Mouse (Mus musculus): Measurements from ENCODE around the gene Eif5b.

Eif5b gene

GRCm38 (mm10) chr1:37997867-37998266 is at the start of gene Eif5b, which contains the start of gene Txndc9:
Gene Eif5b (plus strand): TSS chr1:37998010.
Gene Txndc9 (minus strand): TSS chr1:37997893.
- peak; percentile 96 for DNase-seq

GRCm38 (mm10) chr1:37948906-37949305 is 48.9 kb upstream of the Eif5b start:
- DNase-seq = no peak

GRCm38 (mm10) chr1:37954786-37955185 is 43.0 kb upstream of the Eif5b start:
- DNase-seq = no peak

DNA sequence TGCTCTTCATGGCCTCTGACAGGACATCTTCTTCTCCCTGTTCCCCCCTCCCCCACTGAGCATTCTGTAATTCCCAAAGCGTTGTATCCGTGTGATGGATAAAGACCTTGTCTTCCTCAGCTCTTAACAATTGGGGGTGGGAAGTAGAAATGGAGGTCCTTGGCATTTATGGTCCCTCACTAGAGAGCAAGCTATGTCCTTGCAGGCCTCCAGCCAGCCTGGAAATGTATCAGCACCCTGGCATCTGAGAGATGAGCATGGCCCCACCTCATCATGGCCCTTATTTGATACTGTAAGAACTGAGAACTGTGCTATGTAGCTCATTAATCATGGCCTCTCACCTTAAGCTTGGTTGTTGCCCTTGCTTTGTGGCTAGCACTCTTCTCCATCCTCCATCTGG is 42.6 kb upstream of the Eif5b start:
- no peak for DNase-seq

- peak in 1 of 2 experiments; percentile 40 for DNase-seq
Measured at GRCm38 (mm10) chr1:37956690-37957431, 40.9 kb upstream of the Eif5b start.

- DNase-seq = no peak
Measured at GRCm38 (mm10) chr1:37957659-37958058, 40.2 kb upstream of the Eif5b start, which contains the start of gene Lyg1. Gene Lyg1 (minus strand): TSS chr1:37957759.

DNA sequence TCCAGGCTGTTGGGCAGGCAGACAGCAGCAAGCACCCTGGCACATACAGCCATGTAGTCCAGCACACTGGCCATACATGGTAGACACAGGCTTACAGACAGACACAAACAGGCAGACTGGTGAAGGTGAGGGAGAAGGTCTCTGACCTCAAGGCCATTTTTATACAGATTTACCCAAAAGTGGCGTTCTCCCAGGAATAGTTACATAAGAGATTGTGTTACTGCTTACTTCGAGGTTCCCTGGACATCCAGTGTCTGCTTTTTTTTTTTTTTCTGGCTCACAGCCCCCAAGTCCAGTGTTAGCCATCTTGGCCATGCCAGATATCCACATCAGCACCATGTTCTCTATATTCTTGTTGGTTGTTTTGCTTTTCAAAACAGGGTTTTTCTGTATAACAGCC is 39.3 kb upstream of the Eif5b start:
- no peak for DNase-seq

DNA sequence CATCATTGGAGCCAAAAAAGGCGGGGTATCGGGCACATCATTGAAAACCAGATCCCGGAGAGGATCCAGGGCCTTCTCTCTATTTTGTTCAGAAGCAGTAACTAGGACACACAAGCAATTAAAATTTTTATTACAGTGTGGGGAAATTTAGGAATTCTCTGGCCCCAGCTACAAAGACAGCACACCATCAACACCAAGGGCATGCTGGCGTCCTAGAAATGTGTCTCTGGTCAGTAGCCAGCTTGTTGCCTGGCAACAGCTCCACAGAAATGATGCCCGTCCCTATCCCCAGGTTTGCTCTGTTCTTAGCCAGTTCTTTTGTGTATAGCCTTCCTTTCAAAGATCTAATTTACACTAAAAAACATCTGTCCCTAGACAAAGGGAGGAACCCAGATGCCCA is 38.3 kb upstream of the Eif5b start:
- DNase-seq = no peak

DNA sequence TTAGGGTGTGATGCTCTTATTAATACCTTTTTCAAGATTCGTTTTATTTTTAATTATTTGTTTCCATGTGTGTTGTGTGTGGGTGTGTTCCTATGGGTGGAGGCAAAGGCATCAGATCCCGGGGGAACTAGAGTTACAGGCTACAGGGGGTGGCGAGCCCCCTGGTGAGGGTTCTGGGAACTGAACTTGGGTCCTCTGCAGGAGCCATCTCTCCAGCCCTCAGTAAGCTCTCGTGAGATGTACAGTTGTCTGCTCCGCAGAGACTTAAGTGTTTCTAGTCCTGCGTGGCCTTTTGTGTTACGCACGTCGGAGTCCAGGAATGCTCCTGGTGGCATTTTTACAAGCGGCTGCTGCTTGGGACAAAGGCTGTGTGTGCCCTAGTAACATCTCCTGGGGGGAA is 32.2 kb upstream of the Eif5b start:
- no peak for DNase-seq

GRCm38 (mm10) chr1:37968746-37969145 is 29.1 kb upstream of the Eif5b start:
- no peak for DNase-seq

- no peak for DNase-seq
Measured at GRCm38 (mm10) chr1:37971520-37971919, 26.3 kb upstream of the Eif5b start.

DNA sequence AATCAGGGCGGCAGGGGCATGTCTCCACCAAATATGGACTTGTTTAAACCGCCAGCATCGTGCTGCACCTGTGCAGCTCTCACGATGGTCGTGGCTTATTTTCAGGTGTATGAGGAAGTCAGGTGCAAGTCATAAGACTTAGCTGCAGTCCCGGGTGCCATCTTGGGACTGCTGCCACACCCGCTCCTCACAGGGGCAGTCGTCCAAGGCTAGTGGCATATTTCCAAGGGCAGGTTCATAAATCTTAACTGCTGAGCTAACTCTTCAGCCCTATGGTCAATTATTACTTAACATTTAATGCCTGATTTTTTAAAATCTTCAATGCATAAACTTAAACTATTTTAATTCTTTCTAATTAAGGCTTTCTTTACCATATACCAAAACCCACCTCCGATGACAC is 21.1 kb upstream of the Eif5b start:
- DNase-seq = peak; percentile 70 to 81

DNA sequence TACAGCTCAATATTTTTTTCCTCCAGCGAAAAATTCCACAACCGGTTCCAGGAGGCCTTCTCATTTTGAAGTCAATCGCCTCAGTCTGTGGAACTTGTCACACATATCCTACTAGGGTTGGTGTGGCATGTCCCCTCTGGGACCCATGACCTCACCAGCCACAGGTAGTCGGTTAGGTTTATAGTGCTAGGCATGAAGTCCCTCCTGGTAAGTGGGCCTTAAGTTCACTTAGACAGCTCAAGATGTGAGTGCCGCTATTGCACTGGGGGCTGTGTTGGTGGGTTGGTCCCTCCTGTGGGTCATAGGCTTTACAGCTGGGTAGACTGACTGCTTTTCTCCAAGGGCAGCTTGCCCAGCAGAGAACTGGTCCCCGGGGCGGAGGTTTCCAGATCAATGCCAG is 20.5 kb upstream of the Eif5b start:
- no peak for DNase-seq

DNA sequence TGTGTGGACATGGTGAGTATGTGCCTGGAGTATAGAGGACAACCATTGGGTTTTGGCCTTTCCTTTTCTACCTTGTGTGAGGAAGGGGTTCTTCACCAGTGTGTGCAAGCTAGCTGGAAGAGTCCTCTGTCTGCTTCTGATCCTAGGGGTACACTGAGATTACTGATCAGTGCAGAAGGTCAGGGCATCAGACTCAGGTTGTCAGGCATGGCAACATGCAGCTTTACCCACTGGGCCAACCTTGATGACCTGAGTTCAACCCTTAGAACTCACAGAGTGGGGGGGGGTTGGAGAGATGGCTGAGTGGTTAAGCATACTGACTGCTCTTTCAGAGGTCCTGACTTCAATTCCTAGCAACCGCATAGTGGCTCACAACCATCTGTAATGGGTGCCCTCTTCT is 13.5 kb upstream of the Eif5b start:
- no peak for DNase-seq

- DNase-seq = peak in 1 of 2 experiments; percentile 57
Measured at GRCm38 (mm10) chr1:37985764-37986323, 12.0 kb upstream of the Eif5b start.

GRCm38 (mm10) chr1:37987856-37988255 is 10.0 kb upstream of the Eif5b start:
- DNase-seq = no peak

DNA sequence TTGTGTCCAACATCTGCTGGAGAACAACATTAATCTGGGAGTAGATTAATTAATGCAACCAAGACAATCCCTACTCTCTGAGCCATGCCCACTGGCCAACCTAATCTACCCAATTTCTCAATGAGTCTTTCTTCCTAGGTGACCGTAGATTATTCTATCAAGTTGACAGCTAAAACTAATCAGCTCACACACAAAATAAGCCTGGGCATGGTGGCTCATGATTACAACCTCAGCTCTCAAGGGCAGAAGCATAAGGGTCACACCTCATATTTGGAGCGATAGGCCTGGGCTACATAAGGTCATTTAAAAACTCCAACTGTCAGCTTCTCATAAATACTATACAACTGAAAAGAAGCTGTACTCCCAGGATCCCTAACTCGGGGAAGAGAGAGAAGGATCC is 1.6 kb upstream of the Eif5b start:
- DNase-seq = no peak

GRCm38 (mm10) chr1:37996877-37997484 is 829 bp upstream of the Eif5b start:
- peak; percentile 98 to 99 for DNase-seq

DNA sequence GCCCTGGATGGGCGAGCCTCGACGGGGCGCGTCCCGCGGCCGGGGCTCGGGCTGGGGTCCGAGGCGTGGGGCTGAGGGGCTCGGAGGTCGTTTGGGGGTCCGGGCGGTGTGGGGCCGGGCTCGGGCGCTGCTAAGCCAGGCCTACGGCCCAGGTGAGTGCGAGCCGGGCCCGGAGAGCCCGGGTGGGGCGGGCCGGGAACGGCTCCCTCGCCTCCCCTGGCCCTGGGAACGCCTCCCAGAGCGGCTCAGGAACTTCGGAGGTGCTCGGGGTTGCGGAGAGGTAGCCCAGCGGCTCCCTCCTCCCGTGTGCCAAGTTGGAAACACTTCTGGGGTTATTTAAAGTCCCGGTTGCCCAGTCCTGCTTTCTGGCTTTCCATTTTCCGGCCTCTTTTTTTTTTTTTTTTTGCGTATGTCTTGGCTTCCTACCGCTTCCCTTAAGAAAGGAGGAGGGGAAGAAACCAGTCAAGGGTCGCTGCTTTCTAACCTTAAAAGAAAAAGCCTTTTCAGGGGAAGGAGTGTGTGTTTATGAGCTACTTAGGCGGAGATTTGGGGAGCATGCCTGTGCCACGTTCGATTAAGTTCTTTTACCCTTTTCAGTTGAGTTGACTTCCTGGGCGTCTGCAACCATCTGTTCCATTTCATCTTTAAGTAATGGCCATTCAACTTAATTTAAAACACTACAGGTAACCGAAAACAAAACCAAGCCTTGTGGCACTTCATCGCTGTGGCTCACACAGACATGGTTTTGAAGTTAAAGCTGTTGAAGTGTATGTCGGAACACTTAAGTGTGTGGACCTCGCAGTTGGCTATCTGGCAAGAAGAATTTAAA is 775 bp downstream of the Eif5b start:
- DNase-seq = peak; percentile 14 to 48

GRCm38 (mm10) chr1:37999552-37999951 is 1.7 kb downstream of the Eif5b start:
- no peak for DNase-seq

GRCm38 (mm10) chr1:38000844-38001243 is 3.0 kb downstream of the Eif5b start:
- DNase-seq = no peak

DNA sequence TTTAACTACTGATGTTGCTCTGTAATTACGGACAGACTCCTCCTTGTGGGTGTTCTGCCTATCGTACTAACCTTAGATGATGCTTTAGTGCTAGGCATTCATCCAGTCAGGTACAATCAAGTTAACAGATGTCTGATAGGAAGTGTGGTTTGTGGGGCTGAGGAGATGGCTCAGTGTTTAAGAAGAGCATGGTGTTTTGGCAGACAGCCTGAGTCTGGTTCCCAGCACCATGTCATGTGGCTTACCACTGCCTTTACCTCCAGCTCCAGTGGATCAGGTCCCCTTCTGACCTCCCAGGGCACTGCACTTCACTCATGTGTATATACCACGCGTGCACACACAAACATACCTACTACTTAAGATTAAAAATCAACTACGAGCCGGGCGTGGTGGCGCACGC is 4.1 kb downstream of the Eif5b start:
- DNase-seq = no peak

GRCm38 (mm10) chr1:38003046-38003445 is 5.2 kb downstream of the Eif5b start:
- peak in 1 of 2 experiments; percentile 17 for DNase-seq
